Mouse (Mus musculus): Measurements from ENCODE around the gene Hhat.

DNA sequence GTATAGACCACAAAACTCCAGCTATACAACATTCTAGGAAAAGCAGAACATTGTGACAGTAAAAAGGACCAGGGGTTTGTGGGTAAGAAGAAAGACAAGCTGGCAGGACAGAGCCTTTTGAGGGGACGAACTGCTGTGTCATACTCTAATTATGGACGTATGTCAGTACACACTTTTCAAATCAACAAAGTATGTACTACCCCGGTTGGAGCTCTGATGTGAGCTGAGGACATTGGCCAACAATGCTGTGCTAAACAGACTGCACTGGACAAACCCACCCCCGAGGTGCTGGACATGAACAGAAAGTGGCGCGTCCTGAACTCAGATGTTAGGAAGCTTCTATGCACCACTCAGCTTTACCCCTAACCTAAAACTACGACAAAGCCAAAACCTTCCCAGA is 14.3 kb downstream of the Hhat start:
- no peak for TF ChIP-seq NELFE (IDR thresholded peaks at IDR 0.05; ENCODE audit: low read depth, low read length)
- no peak for TF ChIP-seq KAT2A (IDR thresholded peaks at IDR 0.05; ENCODE audit: insufficient replicate concordance, low read length)
- TF ChIP-seq ZNF384 (IDR thresholded peaks at IDR 0.05; ENCODE audit: low read depth, low read length) = no peak
- TF ChIP-seq POLR2AphosphoS2 (IDR thresholded peaks at IDR 0.05; ENCODE audit: low read depth, low read length) = no peak
- TF ChIP-seq POLR2A (IDR thresholded peaks at IDR 0.05; ENCODE audit: low read depth, low read length) = no peak
- TF ChIP-seq GABPA (IDR thresholded peaks at IDR 0.05; ENCODE audit: insufficient replicate concordance, low read depth, low read length) = no peak
- TF ChIP-seq CTCF (conservative IDR thresholded peaks at IDR 0.05 in 1 of 2, IDR thresholded peaks at IDR 0.05 in 1 of 2; ENCODE audit: low read depth in 2 of 2, low read length in 2 of 2) = no peak
- TF ChIP-seq CHD2 (IDR thresholded peaks at IDR 0.05; ENCODE audit: low read length) = no peak
- no peak for TF ChIP-seq MEF2A (IDR thresholded peaks at IDR 0.05; ENCODE audit: borderline replicate concordance, low read depth, low read length)
- no peak for TF ChIP-seq ELF1 (IDR thresholded peaks at IDR 0.05; ENCODE audit: low read depth, low read length)
- no peak for TF ChIP-seq ZC3H11A (IDR thresholded peaks at IDR 0.05; ENCODE audit: low read depth, low read length)
